In genomic region chr2:22998804-22999203, GRCm38 (mm10) we compare ENCODE assay signal across 15 mouse cellular contexts. TPM values are rescaled to one million over a fixed set of nuclear protein-coding genes. Genes with fewer than 3 reads are reported as not detected.
DNase-seq lines count a peak whose midpoint lies in the region; ATAC-seq and TF ChIP-seq lines count a peak whose summit lies in the region.
"Had no signal": no experiment of that assay in that cellular context is flagged by ENCODE, and none has a peak within 500 bp of the region (broad histone marks: within the 10 kb centered on the region; RNA-seq: fewer than 3 reads in every experiment).

No protein-coding gene starts in this region.

- H3K79me2 ChIP-seq in liver, adult 2 months (ENCODE audit: control insufficient read depth, insufficient read depth, low read length): peaks cover 32% of the 10 kb centered on the region

- no peak overlapping the region for H3K4me2 ChIP-seq in heart, embryonic 11.5 days
- H3K4me2 ChIP-seq in liver, embryonic 14.5 days (ENCODE audit: low read depth): no peak overlapping the region
- H3K4me2 ChIP-seq: neural tube, embryonic 13.5 days; stomach, embryonic 15.5 days had no signal

- TF ChIP-seq CTCF in liver, adult 2 months (IDR thresholded peaks at IDR 0.05; ENCODE audit: low read depth, low read length): no peak
- TF ChIP-seq CTCF in liver, embryonic 14.5 days (IDR thresholded peaks at IDR 0.05; ENCODE audit: low read depth): no peak

- no peaks in the 10 kb centered on the region for H3K9me3 ChIP-seq in heart, embryonic 11.5 days (replicated peaks; ENCODE audit: control insufficient read depth, low read length)
- no peaks in the 10 kb centered on the region for H3K9me3 ChIP-seq in liver, embryonic 14.5 days (ENCODE audit: control insufficient read depth, low read length)
- H3K9me3 ChIP-seq: neural tube, embryonic 13.5 days; stomach, embryonic 15.5 days had no signal

- no peak overlapping the region for H3K9ac ChIP-seq in heart, embryonic 11.5 days (ENCODE audit: low read depth, low read length)
- no peak overlapping the region for H3K9ac ChIP-seq in liver, adult 2 months (ENCODE audit: low read depth, low read length)
- H3K9ac ChIP-seq in liver, embryonic 14.5 days (replicated peaks): no peak overlapping the region
- H3K9ac ChIP-seq: neural tube, embryonic 13.5 days; stomach, embryonic 15.5 days had no signal

- no peak for TF ChIP-seq EP300 in liver, embryonic 14.5 days (IDR thresholded peaks at IDR 0.05; ENCODE audit: low read depth)

- H3K4me1 ChIP-seq in heart, embryonic 11.5 days (ENCODE audit: control insufficient read depth, insufficient read depth, low read length): peaks cover 12% of the 10 kb centered on the region; the same call in 1 of the 2 replicates
- peaks cover 11% of the 10 kb centered on the region for H3K4me1 ChIP-seq in liver, adult 2 months (ENCODE audit: control insufficient read depth, insufficient read depth, low read length)
- peaks cover 10 to 17% of the 10 kb centered on the region in 2 experiments for H3K4me1 ChIP-seq in liver, embryonic 14.5 days (replicated peaks; ENCODE audit: control insufficient read depth in 2 of 2, insufficient read depth in 2 of 2, low read length in 1 of 2)
- H3K4me1 ChIP-seq: stomach, embryonic 15.5 days had no signal

- no peak for TF ChIP-seq POLR2A in liver, adult 2 months (IDR thresholded peaks at IDR 0.05; ENCODE audit: extremely low read depth, insufficient read depth, low read length)

- 52% methylated on average over 2 of the region's 2 CpGs for WGBS in heart, embryonic 11.5 days (ENCODE audit: insufficient replicate concordance)
- 19% methylated on average over 2 of the region's 2 CpGs for WGBS in liver, adult 2 months
- 11% methylated on average over 2 of the region's 2 CpGs for WGBS in liver, embryonic 14.5 days (ENCODE audit: insufficient replicate concordance)

- H3K27me3 ChIP-seq in heart, embryonic 11.5 days (ENCODE audit: control insufficient read depth, insufficient read depth, low read length): no peaks in the 10 kb centered on the region
- no peaks in the 10 kb centered on the region for H3K27me3 ChIP-seq in liver, adult 2 months (ENCODE audit: control insufficient read depth, insufficient read depth, low read length)
- no peaks in the 10 kb centered on the region for H3K27me3 ChIP-seq in liver, embryonic 14.5 days (ENCODE audit: control insufficient read depth, insufficient read depth, low read length)
- H3K27me3 ChIP-seq: neural tube, embryonic 13.5 days; stomach, embryonic 15.5 days had no signal

- peaks cover 2% of the 10 kb centered on the region; the same call in 1 of the 2 replicates for H3K36me3 ChIP-seq in heart, embryonic 11.5 days (ENCODE audit: control insufficient read depth, insufficient read depth, low read length)
- peaks cover 5% of the 10 kb centered on the region; the same call in 1 of the 2 replicates for H3K36me3 ChIP-seq in liver, adult 2 months (ENCODE audit: control insufficient read depth, insufficient read depth, low read length)
- H3K36me3 ChIP-seq in liver, embryonic 14.5 days (replicated peaks; ENCODE audit: control insufficient read depth, insufficient read depth, low read depth): peaks cover 5% of the 10 kb centered on the region; the same call in 1 of the 2 replicates
- H3K36me3 ChIP-seq: stomach, embryonic 15.5 days had no signal

- no peak for DNase-seq in heart, adult 11 months
- peak; percentile 30 for DNase-seq in liver, adult 2 months (ENCODE audit: extremely low read depth, low read depth, low spot score)
- DNase-seq in liver: no peak
- peak in 1 of 3 experiments; percentile 32 for DNase-seq in liver, embryonic 14.5 days (ENCODE audit: low read depth in 3 of 3, low spot score in 3 of 3)
- DNase-seq in right cerebral cortex, postnatal 25 days: no peak
- no peak for DNase-seq in right cerebral cortex, adult 2 months (ENCODE audit: low spot score in 2 of 2)
- DNase-seq in T-cell, adult 2 months (ENCODE audit: low spot score): no peak
- DNase-seq: adrenal gland, postnatal 10 days; cerebellum, postnatal 14 days; gastrocnemius, postnatal 25 days; kidney, adult 9 months had no signal

- no peak overlapping the region for H3K4me3 ChIP-seq in heart, embryonic 11.5 days (ENCODE audit: low read depth, low read length)
- no peak overlapping the region for H3K4me3 ChIP-seq in liver, adult 2 months (ENCODE audit: insufficient read depth, low read depth, low read length)
- H3K4me3 ChIP-seq in liver, embryonic 14.5 days (ENCODE audit: insufficient read depth in 1 of 2, low read depth in 2 of 2, low read length in 2 of 2): no peak overlapping the region
- H3K4me3 ChIP-seq: erythroblast, embryonic 14.5 days; neural tube, embryonic 13.5 days; stomach, embryonic 15.5 days had no signal

- peak overlapping the region; percentile 24; the same call in 1 of the 2 replicates for H3K27ac ChIP-seq in heart, embryonic 11.5 days (ENCODE audit: low read depth, low read length)
- no peak overlapping the region for H3K27ac ChIP-seq in liver, adult 2 months (replicated peaks; ENCODE audit: insufficient read depth, low read depth, low read length)
- no peak overlapping the region for H3K27ac ChIP-seq in liver, embryonic 14.5 days
- H3K27ac ChIP-seq: neural tube, embryonic 13.5 days; stomach, embryonic 15.5 days had no signal

- ATAC-seq in heart, embryonic 11.5 days (replicated peaks; ENCODE audit: insufficient number of reproducible peaks, low FRiP score, low TSS enrichment): no peak
- peak; percentile 58; the same call in 1 of the 2 replicates for ATAC-seq in liver, embryonic 14.5 days (ENCODE audit: insufficient read depth)

RNA-seq across cellular contexts. Expression of gene Abi1, which starts 41.2 kb away (rescaled TPM):
- 34.6 and 35.3 TPM in 2 replicates for polyA plus RNA-seq in heart, embryonic 11.5 days (2014; fragmentation: Nextera tagmentation; extraction: Ambion mirVana)
- 35.6 and 36.0 TPM in 2 replicates for total RNA-seq in liver, adult 2 months (2014; rRNA removed)
- 50.1 and 53.9 TPM in 2 replicates for polyA plus RNA-seq in liver, adult 2 months (2012; rRNA removed)
- 22.4 and 24.4 TPM in 2 replicates for polyA plus RNA-seq in liver, embryonic 14.5 days (2012; rRNA removed)
- 14.8 and 16.2 TPM in 2 replicates for polyA plus RNA-seq in liver, embryonic 14.5 days (2014; fragmentation: Nextera tagmentation; extraction: Ambion mirVana)
